In genomic region chr19:53251015-53251414, GRCm38 (mm10) we compare ENCODE assay signal across 22 mouse cellular contexts. TPM values are rescaled to one million over a fixed set of nuclear protein-coding genes. Genes with fewer than 3 reads are reported as not detected.
DNase-seq lines count a peak whose midpoint lies in the region; ATAC-seq and TF ChIP-seq lines count a peak whose summit lies in the region.
"Had no signal": no experiment of that assay in that cellular context is flagged by ENCODE, and none has a peak within 500 bp of the region (broad histone marks: within the 10 kb centered on the region; RNA-seq: fewer than 3 reads in every experiment).

No protein-coding gene starts in this region.

- no peak overlapping the region for H3K9ac ChIP-seq in forebrain, embryonic 12.5 days
- no peak overlapping the region for H3K9ac ChIP-seq in forebrain, postnatal 0 days
- H3K9ac ChIP-seq in liver, postnatal 0 days (replicated peaks): no peak overlapping the region
- H3K9ac ChIP-seq: forebrain, embryonic 13.5 days; hindbrain, embryonic 15.5 days; limb, embryonic 13.5 days; lung, embryonic 14.5 days; neural tube, embryonic 15.5 days had no signal

- H3K4me1 ChIP-seq in forebrain, embryonic 12.5 days: peaks cover 3% of the 10 kb centered on the region
- no peaks in the 10 kb centered on the region for H3K4me1 ChIP-seq in forebrain, postnatal 0 days (ENCODE audit: insufficient read depth)
- peaks cover 25% of the 10 kb centered on the region for H3K4me1 ChIP-seq in liver, postnatal 0 days (ENCODE audit: insufficient read depth)
- H3K4me1 ChIP-seq in hindbrain, embryonic 10.5 days (replicated peaks): peaks cover 4% of the 10 kb centered on the region; the same call in 1 of the 2 replicates
- H3K4me1 ChIP-seq in embryonic facial prominence, embryonic 10.5 days: peaks cover 4% of the 10 kb centered on the region; the same call in 1 of the 2 replicates

- 93% methylated on average over 7 of the region's 7 CpGs for WGBS in forebrain, embryonic 12.5 days
- 90% methylated on average over 7 of the region's 7 CpGs for WGBS in forebrain, postnatal 0 days
- 58% methylated on average over 7 of the region's 7 CpGs for WGBS in liver, postnatal 0 days (ENCODE audit: insufficient replicate concordance)
- WGBS in hindbrain, embryonic 10.5 days: 92% methylated on average over 7 of the region's 7 CpGs
- 94% methylated on average over 7 of the region's 7 CpGs for WGBS in embryonic facial prominence, embryonic 10.5 days

- 0 out of 2 replicates have a peak, but pooled peaks have one; percentile 11 for ATAC-seq in forebrain, embryonic 12.5 days (ENCODE audit: low FRiP score)
- ATAC-seq in forebrain, postnatal 0 days: no peak
- ATAC-seq in hematopoietic stem cell, adult 5-6 weeks (replicated peaks in 1 of 2; ENCODE audit: insufficient read depth in 1 of 2, low FRiP score in 2 of 2, low TSS enrichment in 1 of 2, low read depth in 1 of 2, poor library complexity in 2 of 2, severe bottlenecking in 2 of 2): peak; percentile 17 to 46; a peak in 1 of 4 replicates
- ATAC-seq in liver, postnatal 0 days: peak; percentile 78
- ATAC-seq: forebrain, embryonic 13.5 days had no signal

- H3K27ac ChIP-seq in forebrain, embryonic 12.5 days: no peak overlapping the region
- no peak overlapping the region for H3K27ac ChIP-seq in forebrain, postnatal 0 days (ENCODE audit: low read depth, low read length)
- peak overlapping the region; percentile 86 for H3K27ac ChIP-seq in liver, postnatal 0 days (ENCODE audit: low read depth)
- no peak overlapping the region for H3K27ac ChIP-seq in hindbrain, embryonic 10.5 days
- H3K27ac ChIP-seq in embryonic facial prominence, embryonic 10.5 days (replicated peaks): no peak overlapping the region
- H3K27ac ChIP-seq: forebrain, embryonic 13.5 days; hindbrain, embryonic 15.5 days; limb, embryonic 13.5 days; neural tube, embryonic 15.5 days; stomach, postnatal 0 days had no signal

- H3K4me2 ChIP-seq in forebrain, embryonic 12.5 days: no peak overlapping the region
- no peak overlapping the region for H3K4me2 ChIP-seq in forebrain, postnatal 0 days (ENCODE audit: low read depth)
- peak overlapping the region; percentile 41 for H3K4me2 ChIP-seq in liver, postnatal 0 days (ENCODE audit: low read depth, low read length)
- H3K4me2 ChIP-seq: forebrain, embryonic 13.5 days; heart, embryonic 11.5 days; hindbrain, embryonic 15.5 days; limb, embryonic 13.5 days; lung, embryonic 14.5 days; neural tube, embryonic 15.5 days had no signal

- H3K9me3 ChIP-seq in forebrain, embryonic 12.5 days: no peaks in the 10 kb centered on the region
- H3K9me3 ChIP-seq in forebrain, postnatal 0 days (ENCODE audit: low read length): no peaks in the 10 kb centered on the region
- no peaks in the 10 kb centered on the region for H3K9me3 ChIP-seq in liver, postnatal 0 days (ENCODE audit: low read length)
- no peaks in the 10 kb centered on the region for H3K9me3 ChIP-seq in hindbrain, embryonic 10.5 days
- H3K9me3 ChIP-seq in embryonic facial prominence, embryonic 10.5 days: no peaks in the 10 kb centered on the region
- H3K9me3 ChIP-seq: forebrain, embryonic 13.5 days; hindbrain, embryonic 15.5 days; limb, embryonic 13.5 days; neural tube, embryonic 15.5 days had no signal

- DNase-seq in forebrain, postnatal 0 days: no peak
- DNase-seq in 416B (ENCODE audit: low read depth): peak; percentile 44
- peak; percentile 54 for DNase-seq in liver, postnatal 0 days
- no peak for DNase-seq in hindbrain, embryonic 10.5 days (ENCODE audit: low spot score)
- no peak for DNase-seq in urinary bladder, postnatal 14 days (ENCODE audit: low spot score)
- DNase-seq in embryonic facial prominence, embryonic 10.5 days (ENCODE audit: low spot score): no peak
- DNase-seq: B cell, adult 2 months; cerebellum, adult 2 months; gastrocnemius, postnatal 14 days; kidney, adult 11 months; lung, embryonic 14.5 days; midbrain, embryonic 14.5 days; right cerebral cortex, postnatal 4 days; thymus, postnatal 14 days had no signal

- H3K4me3 ChIP-seq in forebrain, embryonic 12.5 days (replicated peaks): no peak overlapping the region
- H3K4me3 ChIP-seq in forebrain, postnatal 0 days (ENCODE audit: low read depth, low read length): no peak overlapping the region
- H3K4me3 ChIP-seq in liver, postnatal 0 days (ENCODE audit: low read depth, low read length): no peak overlapping the region
- H3K4me3 ChIP-seq in hindbrain, embryonic 10.5 days: no peak overlapping the region
- H3K4me3 ChIP-seq in embryonic facial prominence, embryonic 10.5 days: no peak overlapping the region
- H3K4me3 ChIP-seq: forebrain, embryonic 13.5 days; hindbrain, embryonic 15.5 days; limb, embryonic 13.5 days; neural tube, embryonic 15.5 days had no signal

- H3K27me3 ChIP-seq in forebrain, embryonic 12.5 days: no peaks in the 10 kb centered on the region
- no peaks in the 10 kb centered on the region for H3K27me3 ChIP-seq in forebrain, postnatal 0 days (ENCODE audit: insufficient read depth, low read length)
- no peaks in the 10 kb centered on the region for H3K27me3 ChIP-seq in liver, postnatal 0 days (ENCODE audit: insufficient read depth, low read length)
- H3K27me3 ChIP-seq in hindbrain, embryonic 10.5 days (ENCODE audit: insufficient read depth, poor library complexity, severe bottlenecking): no peaks in the 10 kb centered on the region
- no peaks in the 10 kb centered on the region for H3K27me3 ChIP-seq in embryonic facial prominence, embryonic 10.5 days (replicated peaks; ENCODE audit: low read depth, poor library complexity, severe bottlenecking)
- H3K27me3 ChIP-seq: forebrain, embryonic 13.5 days; hindbrain, embryonic 15.5 days; limb, embryonic 13.5 days; neural tube, embryonic 15.5 days had no signal

- TF ChIP-seq EP300 in liver, postnatal 0 days (IDR thresholded peaks at IDR 0.05; ENCODE audit: low read depth): no peak

- no peaks in the 10 kb centered on the region for H3K36me3 ChIP-seq in forebrain, embryonic 12.5 days (replicated peaks)
- no peaks in the 10 kb centered on the region for H3K36me3 ChIP-seq in forebrain, postnatal 0 days (ENCODE audit: insufficient read depth)
- peaks cover 6% of the 10 kb centered on the region; the same call in 1 of the 2 replicates for H3K36me3 ChIP-seq in liver, postnatal 0 days (replicated peaks; ENCODE audit: insufficient read depth, low read length)
- H3K36me3 ChIP-seq in hindbrain, embryonic 10.5 days: peaks cover 2% of the 10 kb centered on the region; the same call in 1 of the 2 replicates
- H3K36me3 ChIP-seq in embryonic facial prominence, embryonic 10.5 days (replicated peaks): peaks cover 6% of the 10 kb centered on the region
- H3K36me3 ChIP-seq: hindbrain, embryonic 15.5 days; neural tube, embryonic 15.5 days had no signal

- no peak for TF ChIP-seq CTCF in forebrain, postnatal 0 days (IDR thresholded peaks at IDR 0.05; ENCODE audit: low read depth)
- no peak for TF ChIP-seq CTCF in liver, postnatal 0 days (IDR thresholded peaks at IDR 0.05; ENCODE audit: low read depth)

RNA-seq across cellular contexts. Expression of gene Mxi1, which starts 59.3 kb away (rescaled TPM):
- 54.8 and 62.4 TPM in 2 replicates for polyA plus RNA-seq in forebrain, embryonic 12.5 days (2016; fragmentation: Nextera tagmentation; extraction: Ambion mirVana)
- 37.0 and 48.4 TPM in 2 replicates for total RNA-seq in forebrain, postnatal 0 days (2014; rRNA removed)
- polyA plus RNA-seq in forebrain, postnatal 0 days (2015; fragmentation: Nextera tagmentation; extraction: Ambion mirVana): 42.2 and 48.9 TPM in 2 replicates
- 58.9 and 75.6 TPM in 2 replicates for total RNA-seq in hematopoietic stem cell, adult 5-6 weeks (2017)
- 24.4 and 24.5 TPM in 2 replicates for polyA plus RNA-seq in liver, postnatal 0 days (2015; fragmentation: Nextera tagmentation; extraction: Ambion mirVana)
- polyA plus RNA-seq in hindbrain, embryonic 10.5 days (2016; fragmentation: Nextera tagmentation; extraction: Ambion mirVana): 33.3 and 47.9 TPM in 2 replicates
- polyA plus RNA-seq in embryonic facial prominence, embryonic 10.5 days (2016; fragmentation: Nextera tagmentation; extraction: Ambion mirVana): 29.2 and 33.0 TPM in 2 replicates

Comparison
In these comparisons a context has a peak if more than half of its experiments do, and no peak if none do; other contexts are left out.
1. DNase-seq: peak in 416B (single experiment) and liver, postnatal 0 days (single experiment); none in forebrain, postnatal 0 days (single experiment), hindbrain, embryonic 10.5 days (single experiment), urinary bladder, postnatal 14 days (single experiment) and embryonic facial prominence, embryonic 10.5 days (single experiment).